Mouse (Mus musculus) midbrain, embryonic 16.5 days (tissue): ENCODE data around the gene Mc1r. TPM values are rescaled to one million over a fixed set of nuclear protein-coding genes. Genes with fewer than 3 reads are reported as not detected.

Experiments
- ATAC-seq: fragments of 200-750 bp; cut with Nextera tagmentation; 2 replicates; pipeline ENCODE4 v1.8.0; 2017; ENCODE audit warnings: moderate TSS enrichment
- H3K27ac ChIP-seq: fragments of 300-500 bp; sonication (generic); 2 replicates; pipeline ENCODE4 v1.5.1; 2014; ENCODE audit warnings: mild to moderate bottlenecking, low read length, mixed read lengths
- H3K27me3 ChIP-seq: fragments of 300-500 bp; sonication (generic); 2 replicates; pipeline ENCODE4 v1.6.1; 2014; ENCODE audit warnings: low read depth, low read length, mixed read lengths; ENCODE audit not compliant: control insufficient read depth, insufficient read depth
- H3K36me3 ChIP-seq: fragments of 300-500 bp; sonication (generic); 2 replicates; pipeline ENCODE4 v1.6.1; 2014; ENCODE audit warnings: mild to moderate bottlenecking, low read length, moderate library complexity, mixed read lengths; ENCODE audit not compliant: control insufficient read depth, insufficient read depth
- H3K4me1 ChIP-seq: fragments of 300-500 bp; sonication (generic); 2 replicates; pipeline ENCODE4 v1.6.1; 2014; ENCODE audit warnings: mild to moderate bottlenecking, low read length, mixed read lengths; ENCODE audit not compliant: control insufficient read depth, insufficient read depth
- H3K4me2 ChIP-seq: fragments of 300-500 bp; sonication (generic); 2 replicates; pipeline ENCODE4 v1.6.1; 2014; ENCODE audit warnings: mild to moderate bottlenecking, low read length, mixed read lengths
- H3K4me3 ChIP-seq: fragments of 300-500 bp; sonication (generic); 2 replicates; pipeline ENCODE4 v1.5.1; 2014; ENCODE audit warnings: low read depth, mild to moderate bottlenecking, low read length, moderate library complexity, mixed read lengths
- H3K9ac ChIP-seq: fragments of 300-500 bp; sonication (generic); 2 replicates; pipeline ENCODE4 v1.6.1; 2014; ENCODE audit warnings: low read depth, low read length, mixed read lengths
- H3K9me3 ChIP-seq: fragments of 300-500 bp; sonication (generic); replicated peaks from 2 replicates; pipeline ENCODE4 v1.6.1; 2014; ENCODE audit warnings: mild to moderate bottlenecking, low read length, mixed read lengths; ENCODE audit not compliant: control insufficient read depth, poor library complexity, severe bottlenecking
- WGBS: fragments of 180-500 bp; shearing (Covaris S2); extraction: QIAGEN DNeasy Blood & Tissue Kit; methylation state at CpG from one replicate; pipeline ENCODE4 v1.1.7; 2014; 5-methylcytosine and 5-hydroxymethylcytosine counted together
- polyA plus RNA-seq: library from polyadenylated mRNA; unstranded; fragments of >200 nt; fragmentation: Nextera tagmentation; extraction: Ambion mirVana; gene quantifications from 2 replicates; pipeline ENCODE4 v1.2.1, GENCODE M21; 2015

Gene Mc1r
- polyA plus RNA-seq, 1 experiment from 2014 or later, result 0.08 TPM

DNA sequence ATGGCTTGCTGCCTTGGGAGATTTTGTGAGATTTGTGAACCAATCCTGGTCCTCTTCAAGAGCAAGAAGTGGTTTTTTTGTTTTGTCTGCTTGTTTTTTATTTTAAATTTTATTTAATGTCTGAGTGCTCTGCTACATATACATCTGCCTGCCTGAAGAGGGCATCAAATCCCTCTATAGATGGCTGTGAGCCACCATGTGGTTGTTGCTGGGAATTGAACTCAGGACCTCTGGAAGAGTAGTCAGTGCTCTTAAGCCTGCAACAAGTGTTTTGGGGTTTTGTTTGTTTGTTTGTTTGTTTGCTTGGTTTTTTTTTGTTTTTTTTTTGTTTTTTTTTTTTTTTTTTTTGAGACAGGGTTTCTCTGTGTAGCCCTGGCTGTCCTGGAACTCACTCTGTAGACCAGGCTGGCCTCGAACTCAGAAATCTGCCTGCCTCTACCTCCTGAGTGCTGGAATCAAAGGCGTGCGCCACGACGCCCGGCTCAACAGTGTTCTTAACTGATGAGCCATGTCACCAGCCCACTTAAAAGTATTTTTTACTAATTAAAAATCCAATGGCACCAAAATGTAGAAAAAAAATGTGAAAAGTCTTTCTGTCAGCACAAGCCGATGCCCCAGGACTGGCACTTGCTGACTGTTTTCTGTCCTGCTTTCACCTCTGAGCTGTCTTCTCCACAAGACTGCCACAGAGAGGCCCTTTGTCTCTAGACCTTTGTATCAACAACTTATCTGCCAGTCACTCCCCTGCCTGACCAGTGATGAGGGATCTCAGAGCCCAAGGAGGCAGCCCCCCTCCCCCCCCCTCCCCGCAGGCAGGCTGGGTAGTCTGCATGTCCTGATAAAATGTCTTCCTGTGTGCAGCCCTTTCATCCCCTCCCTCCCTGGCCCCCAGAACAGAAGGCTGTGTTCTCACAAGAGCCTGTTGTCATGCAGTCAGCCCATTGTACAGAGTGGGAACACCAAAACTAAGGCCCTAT is 9.3 kb downstream of the Mc1r start:
- H3K9ac ChIP-seq, result 0 out of 2 replicates have a peak overlapping the region, but pooled peaks have one; percentile 17
- no peak for ATAC-seq
- WGBS, result 86% methylated on average over 8 of the region's 8 CpGs
- H3K36me3 ChIP-seq, result peaks cover 24% of the 10 kb centered on the region
- H3K9me3 ChIP-seq, result no peaks in the 10 kb centered on the region
- peaks cover 26% of the 10 kb centered on the region for H3K4me1 ChIP-seq
- no peak overlapping the region for H3K27ac ChIP-seq
- H3K4me3 ChIP-seq, result peak overlapping the region; percentile 18; the same call in 1 of the 2 replicates
- no peaks in the 10 kb centered on the region for H3K27me3 ChIP-seq
- H3K4me2 ChIP-seq, result peak overlapping the region; percentile 99

DNA sequence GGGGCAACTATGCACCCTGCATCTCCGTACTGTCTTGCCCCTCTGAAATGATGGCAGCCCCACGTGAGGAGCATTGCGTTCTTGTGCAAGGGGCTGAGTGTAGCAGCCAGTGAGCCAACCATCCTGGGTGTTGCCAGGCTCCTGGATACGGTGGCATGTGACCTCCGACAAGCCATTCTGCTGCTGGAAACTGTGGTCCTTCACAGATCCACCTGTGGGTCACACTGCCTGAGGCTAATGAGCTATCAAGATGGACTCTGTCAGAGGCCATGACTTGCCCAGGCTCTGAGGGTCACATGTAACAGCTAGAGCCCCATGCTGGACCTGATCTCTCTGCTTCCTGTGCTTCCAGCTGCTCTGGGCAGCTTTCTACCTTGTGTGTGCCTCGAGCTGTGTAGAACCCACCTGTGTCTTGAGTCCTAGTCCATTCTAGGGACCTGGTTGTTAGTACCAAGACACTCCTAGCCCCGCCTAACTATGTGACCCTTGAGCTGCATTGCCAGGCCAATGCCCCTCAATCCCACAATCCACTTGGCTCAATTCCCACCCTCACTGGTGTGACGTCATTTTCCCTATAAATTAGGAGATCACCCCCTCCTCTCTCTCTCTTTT is 10.1 kb downstream of the Mc1r start:
- Histone ChIP-seq H3K4me2 (peak overlapping the region; percentile 99), H3K4me1 (peaks cover 26% of the 10 kb centered on the region), H3K36me3 (peaks cover 29% of the 10 kb centered on the region), H3K4me3 (no peak overlapping the region), H3K27me3 (no peaks in the 10 kb centered on the region), H3K9ac (0 out of 2 replicates have a peak overlapping the region, but pooled peaks have one; percentile 17), H3K9me3 (no peaks in the 10 kb centered on the region), H3K27ac (no peak overlapping the region)
- 76% methylated on average over 8 of the region's 8 CpGs for WGBS
- no peak for ATAC-seq

DNA sequence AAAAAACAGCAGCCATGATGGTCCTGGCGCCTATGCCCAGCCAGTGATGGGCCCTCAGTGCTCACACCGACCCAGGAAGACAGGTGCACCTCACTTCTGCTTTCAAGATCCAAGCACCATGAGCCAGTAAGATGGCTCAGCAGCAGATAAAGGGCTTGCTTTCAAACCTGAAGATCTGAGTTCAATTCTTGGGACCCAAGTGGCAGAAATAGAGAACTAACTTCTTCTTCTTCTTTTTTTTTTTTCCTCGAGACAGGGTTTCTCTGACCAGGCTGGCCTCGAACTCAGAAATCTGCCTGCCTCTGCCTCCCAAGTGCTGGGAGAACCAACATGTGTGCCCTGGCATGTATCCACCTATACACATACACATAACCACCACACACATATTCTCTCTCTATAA is 12.8 kb downstream of the Mc1r start:
- H3K9me3 ChIP-seq, result no peaks in the 10 kb centered on the region
- ATAC-seq, result no peak
- H3K4me3 ChIP-seq, result no peak overlapping the region
- H3K36me3 ChIP-seq, result peaks cover 29% of the 10 kb centered on the region
- peaks cover 31% of the 10 kb centered on the region for H3K4me1 ChIP-seq
- WGBS, result 98% methylated on average over 4 of the region's 4 CpGs
- H3K27ac ChIP-seq, result no peak overlapping the region
- no peaks in the 10 kb centered on the region for H3K27me3 ChIP-seq
- H3K9ac ChIP-seq, result no peak overlapping the region
- H3K4me2 ChIP-seq, result no peak overlapping the region

- H3K4me3 ChIP-seq, result no peak overlapping the region
- H3K36me3 ChIP-seq, result peaks cover 29% of the 10 kb centered on the region
- no peak for ATAC-seq
- no peak overlapping the region for H3K4me2 ChIP-seq
- no peaks in the 10 kb centered on the region for H3K9me3 ChIP-seq
- H3K4me1 ChIP-seq, result peaks cover 26% of the 10 kb centered on the region
- H3K27me3 ChIP-seq, result no peaks in the 10 kb centered on the region
- H3K27ac ChIP-seq, result no peak overlapping the region
- no peak overlapping the region for H3K9ac ChIP-seq
- WGBS, result 93% methylated on average over 34 of the region's 34 CpGs
Observed at GRCm38 (mm10) chr8:123420525-123421281, 13.8 kb downstream of the Mc1r start.

DNA sequence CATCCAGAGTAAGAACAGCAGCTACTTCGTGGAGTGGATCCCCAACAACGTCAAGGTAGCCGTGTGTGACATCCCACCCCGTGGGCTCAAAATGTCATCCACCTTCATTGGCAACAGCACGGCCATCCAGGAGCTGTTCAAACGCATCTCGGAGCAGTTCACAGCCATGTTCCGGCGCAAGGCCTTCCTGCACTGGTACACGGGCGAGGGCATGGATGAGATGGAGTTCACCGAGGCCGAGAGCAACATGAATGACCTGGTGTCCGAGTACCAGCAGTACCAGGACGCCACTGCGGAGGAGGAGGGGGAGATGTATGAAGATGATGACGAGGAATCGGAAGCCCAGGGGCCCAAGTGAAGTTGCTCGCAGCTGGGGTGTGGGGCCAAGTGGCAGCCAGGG is 14.4 kb downstream of the Mc1r start:
- H3K9ac ChIP-seq, result no peak overlapping the region
- H3K4me2 ChIP-seq, result no peak overlapping the region
- H3K4me1 ChIP-seq, result peaks cover 21% of the 10 kb centered on the region
- H3K4me3 ChIP-seq, result no peak overlapping the region
- no peaks in the 10 kb centered on the region for H3K27me3 ChIP-seq
- no peak overlapping the region for H3K27ac ChIP-seq
- H3K9me3 ChIP-seq, result no peaks in the 10 kb centered on the region; the same call in 1 of the 2 replicates
- peaks cover 29% of the 10 kb centered on the region for H3K36me3 ChIP-seq
- 91% methylated on average over 19 of the region's 19 CpGs for WGBS
- no peak for ATAC-seq

GRCm38 (mm10) chr8:123422056-123422780 is 15.3 kb downstream of the Mc1r start:
- H3K4me2 ChIP-seq, result peak overlapping the region; percentile 32; the same call in 1 of the 2 replicates
- no peak overlapping the region; the same call in 1 of the 2 replicates for H3K27ac ChIP-seq
- no peak overlapping the region for H3K4me3 ChIP-seq
- H3K9ac ChIP-seq, result no peak overlapping the region
- peak; percentile 46 for ATAC-seq
- H3K36me3 ChIP-seq, result peaks cover 29% of the 10 kb centered on the region
- H3K4me1 ChIP-seq, result peaks cover 12% of the 10 kb centered on the region
- peaks cover 2% of the 10 kb centered on the region for H3K9me3 ChIP-seq
- no peaks in the 10 kb centered on the region for H3K27me3 ChIP-seq
- 17% methylated on average over 17 of the region's 17 CpGs for WGBS

DNA sequence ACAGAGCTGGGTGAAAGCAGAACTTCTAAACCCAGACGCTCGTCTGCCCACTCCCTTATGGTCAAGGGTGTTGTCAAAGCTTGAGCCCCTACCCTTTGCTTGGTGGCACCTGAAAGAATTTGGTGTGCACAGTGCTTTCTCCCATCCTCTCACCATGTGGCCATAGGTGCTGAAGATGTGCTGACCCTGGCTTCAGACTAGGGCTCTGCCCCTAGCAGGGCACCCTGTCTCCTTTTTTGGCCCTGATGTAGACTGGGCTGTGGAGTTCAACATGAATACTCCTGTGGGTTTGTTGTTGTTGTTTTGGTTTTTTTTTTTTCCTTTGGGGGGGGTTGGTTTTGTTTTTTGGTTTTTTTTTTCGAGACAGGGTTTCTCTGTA is 15.9 kb downstream of the Mc1r start:
- Histone ChIP-seq H3K4me2 (no peak overlapping the region), H3K4me3 (no peak overlapping the region), H3K27me3 (no peaks in the 10 kb centered on the region), H3K4me1 (peaks cover 9% of the 10 kb centered on the region; the same call in 1 of the 2 replicates), H3K27ac (peak overlapping the region; percentile 23; the same call in 1 of the 2 replicates), H3K9ac (no peak overlapping the region), H3K36me3 (peaks cover 29% of the 10 kb centered on the region), H3K9me3 (peaks cover 6% of the 10 kb centered on the region)
- ATAC-seq, result peak; percentile 34
- WGBS, result 15% methylated on average over 3 of the region's 3 CpGs

- Histone ChIP-seq H3K27ac (peak within 1 kb of the TSS; percentile 23; the same call in 1 of the 2 replicates), H3K4me1 (peaks cover 5% of the 10 kb centered on the region; the same call in 1 of the 2 replicates), H3K4me3 (no peak within 1 kb of the TSS), H3K9ac (no peak within 1 kb of the TSS), H3K36me3 (peaks cover 24% of the 10 kb centered on the region), H3K27me3 (no peaks in the 10 kb centered on the region), H3K4me2 (peak within 1 kb of the TSS; percentile 32; the same call in 1 of the 2 replicates), H3K9me3 (peaks cover 12% of the 10 kb centered on the region)
- WGBS, result 71% methylated on average over 7 of the region's 7 CpGs
- ATAC-seq, result no peak
Observed at GRCm38 (mm10) chr8:123423441-123423840, 16.5 kb downstream of the Mc1r start, which contains the start of gene Def8. TSS of gene Def8 (plus strand) at chr8:123423527.
